Mouse (Mus musculus) small intestine, adult 2 months (tissue): Measurements from ENCODE around the gene Elovl5.

Source experiments
- CTCF ChIP-seq: fragments of 200-500 bp; IDR thresholded peaks from 2 replicates; pipeline ENCODE4 v1.5.1; 2012; ENCODE audit warnings: low read depth, mild to moderate bottlenecking, control low read depth, inconsistent platforms, low read length, moderate library complexity, mixed read lengths; ENCODE audit not compliant: insufficient replicate concordance, insufficient read length; ENCODE audit errors: extremely low read depth
- POLR2A ChIP-seq: fragments of 200-500 bp; IDR thresholded peaks from 2 replicates; pipeline ENCODE4 v1.6.1; 2012; ENCODE audit warnings: low read depth, mild to moderate bottlenecking, control low read depth, inconsistent platforms, low read length, moderate library complexity

GRCm38 (mm10) chr9:77955511-77955910, 38.3 kb downstream of the Elovl5 start:
- no peak for TF ChIP-seq POLR2A
- TF ChIP-seq CTCF: no peak
